Mouse (Mus musculus) thymus, adult 18-20 months (tissue): ENCODE measurements around the gene Olfr638.
"Not testable (repeated sequence)": the region's sequence is repeated elsewhere in the genome, so short reads cannot be mapped to it uniquely, and the experiment has no call there.

ENCODE experiments used
- DNase-seq, 2 experiments: peaks; one replicate each; pipeline ENCODE4 v3.0.0; 2022; ENCODE audit warnings: mixed read lengths in 2 of 2

The Olfr638 gene

DNA sequence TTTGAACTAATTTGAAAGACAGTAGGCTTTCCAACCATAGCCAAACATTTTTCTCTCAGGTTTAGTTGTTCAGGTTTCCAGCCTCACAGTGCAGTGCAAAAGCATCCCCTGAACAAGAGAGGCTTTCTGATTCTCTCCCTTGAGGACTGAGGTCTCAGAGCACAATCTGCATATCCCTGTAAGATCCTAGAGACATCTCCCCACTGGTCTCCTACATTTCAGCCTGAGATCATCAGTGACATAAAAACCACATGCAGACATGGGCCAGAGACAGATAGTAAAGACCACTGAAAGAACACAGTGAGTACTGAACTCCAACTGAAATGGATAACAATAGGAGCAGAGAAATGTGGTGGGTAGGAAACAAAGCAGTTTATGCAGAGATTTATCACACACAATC is at the start of gene Olfr638:
Gene Olfr638, plus strand, starts transcription at position 301 of the 400 bp plus-strand sequence.
- no peak for DNase-seq

DNA sequence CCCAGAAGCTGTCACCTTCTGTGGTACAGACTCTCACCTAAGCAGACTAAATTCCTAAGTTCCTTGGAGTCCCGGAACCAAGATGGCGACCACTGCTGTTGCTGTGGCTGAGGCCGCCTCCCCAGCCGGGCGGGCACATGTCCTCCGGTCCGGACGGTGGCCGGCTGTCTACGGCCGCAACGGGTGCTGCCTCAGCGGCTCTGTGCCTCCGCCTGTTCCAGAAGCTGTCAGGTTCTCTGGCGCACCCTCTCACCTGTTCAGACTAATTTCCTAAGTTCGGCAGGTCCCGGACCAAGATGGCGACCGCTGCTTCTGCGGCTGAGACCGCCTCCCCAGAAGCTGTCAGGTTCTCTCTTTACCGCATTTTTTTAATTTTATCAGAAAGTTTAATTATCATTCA is 31.7 kb upstream of the Olfr638 start:
- not testable (repeated sequence) for DNase-seq

GRCm38 (mm10) chr7:103970852-103971251 is 27.7 kb upstream of the Olfr638 start, which contains the start of gene Olfr635:
TSS of gene Olfr635 (plus strand) at chr7:103971152.
- no peak for DNase-seq

DNA sequence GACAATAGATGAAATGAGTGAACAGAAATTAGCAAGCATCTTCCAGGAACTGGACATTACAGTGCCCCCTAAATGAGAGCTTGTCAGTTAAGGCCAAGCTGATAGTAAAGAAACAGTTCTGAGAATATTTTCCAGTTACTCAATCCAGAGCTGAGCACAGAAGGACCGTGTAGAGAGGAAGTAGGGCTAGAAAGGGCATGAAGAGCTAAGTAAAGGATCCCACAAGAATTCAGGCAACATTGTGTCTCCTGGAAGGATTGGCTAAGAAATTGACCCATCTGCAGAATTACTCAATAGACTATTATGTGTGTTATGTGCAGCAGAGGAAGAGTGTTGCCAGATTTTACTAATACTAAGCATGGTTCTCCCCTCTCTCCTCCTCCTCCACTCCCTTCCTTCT is 26.8 kb upstream of the Olfr638 start:
- no peak for DNase-seq

- no peak for DNase-seq
Observed at GRCm38 (mm10) chr7:103999124-103999523, 578 bp downstream of the Olfr638 start.

DNA sequence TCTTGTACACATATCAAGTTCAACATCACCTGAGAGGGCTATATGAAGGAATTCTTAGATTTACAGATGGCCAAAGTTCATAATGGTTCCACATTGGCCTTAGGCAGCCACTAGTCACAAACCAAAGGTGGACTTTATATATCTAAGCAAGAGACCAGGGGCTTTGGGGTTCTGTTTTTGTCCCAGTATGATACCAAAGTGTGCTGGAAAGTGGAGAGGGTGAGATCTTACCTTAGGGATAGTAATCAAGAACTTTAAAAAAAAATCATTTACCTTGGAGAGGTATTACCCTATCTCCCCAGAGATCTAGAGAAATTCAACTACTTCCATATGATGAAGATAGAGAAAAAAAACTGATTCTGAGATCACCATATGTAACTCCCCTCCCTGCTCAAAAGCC is 18.7 kb downstream of the Olfr638 start, which contains the start of gene Olfr639:
Gene Olfr639, minus strand, starts transcription at position 101 of the 400 bp plus-strand sequence.
- no peak for DNase-seq

GRCm38 (mm10) chr7:104018953-104019352 is 20.4 kb downstream of the Olfr638 start:
- no peak for DNase-seq

DNA sequence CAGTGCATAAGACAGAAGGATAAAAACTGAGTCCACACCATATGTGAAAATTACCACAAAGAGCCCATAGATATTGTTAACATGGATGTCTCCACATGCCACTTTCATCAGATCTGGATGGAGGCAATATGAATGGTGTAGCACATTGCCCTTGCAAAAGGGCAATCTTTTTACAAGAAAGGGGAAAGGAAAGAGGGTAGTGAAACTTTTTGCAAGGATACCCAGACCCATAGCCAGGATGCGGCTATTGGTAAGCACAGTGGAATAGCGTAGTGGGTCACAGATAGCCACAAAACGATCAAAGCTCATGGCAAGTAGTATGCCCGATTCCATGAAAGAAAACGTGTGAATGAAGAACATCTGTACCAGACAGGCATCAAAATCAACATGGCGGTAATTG is 23.1 kb downstream of the Olfr638 start:
- no peak for DNase-seq

- DNase-seq = no peak
Observed at GRCm38 (mm10) chr7:104025473-104025872, 26.9 kb downstream of the Olfr638 start, which contains the start of gene Olfr640. TSS of gene Olfr640 (minus strand) at chr7:104025573.

- DNase-seq = no peak
Observed at GRCm38 (mm10) chr7:104026978-104027377, 28.4 kb downstream of the Olfr638 start.

GRCm38 (mm10) chr7:104035145-104035544 is 36.6 kb downstream of the Olfr638 start, which contains the start of gene Olfr641:
TSS of gene Olfr641 (plus strand) at chr7:104035445.
- DNase-seq = no peak

- no peak for DNase-seq
Observed at GRCm38 (mm10) chr7:104050745-104051144, 52.2 kb downstream of the Olfr638 start.

DNA sequence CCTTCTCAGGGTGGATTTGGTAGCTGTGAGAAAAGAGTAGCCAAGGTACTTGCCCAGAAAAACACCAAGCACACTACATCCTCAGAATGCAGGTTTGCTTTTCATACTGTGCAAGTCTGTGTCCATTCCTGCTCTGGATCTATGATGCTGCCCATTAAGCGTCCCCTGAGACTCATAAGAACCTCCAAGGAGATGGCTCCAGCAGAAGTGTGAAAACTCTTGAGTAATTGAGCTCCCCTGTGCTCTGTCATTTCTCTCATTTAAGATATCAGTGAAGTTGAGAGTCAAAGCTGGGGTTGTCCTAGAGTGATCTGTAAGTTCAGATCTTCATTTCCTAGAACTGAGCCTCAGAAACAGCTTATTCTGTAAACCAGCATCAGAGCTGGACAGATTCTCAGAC is 54.0 kb downstream of the Olfr638 start, which contains the start of gene Olfr642:
Gene Olfr642, minus strand, starts transcription at position 101 of the 400 bp plus-strand sequence.
- DNase-seq = no peak
